Mouse (Mus musculus) CD4-positive, CD25-positive, alpha-beta regulatory T cell, adult 4 months (primary cell): Measurements from ENCODE around the gene Dab2ip. TPM values are rescaled to one million over a fixed set of nuclear protein-coding genes. Genes with fewer than 3 reads are reported as not detected.

ENCODE experiments used
- ATAC-seq: one replicate; pipeline ENCODE4 v1.8.0; 2017
- polyA plus RNA-seq, 2 experiments: library from polyadenylated mRNA; unstranded; fragments of 100-300 nt; shearing (Covaris generic); gene quantifications; one replicate each; pipeline ENCODE4 v1.2.1; 2017

Dab2ip gene
- polyA plus RNA-seq, 2 experiments from 2014 or later: 0.30 to 0.53 TPM

DNA sequence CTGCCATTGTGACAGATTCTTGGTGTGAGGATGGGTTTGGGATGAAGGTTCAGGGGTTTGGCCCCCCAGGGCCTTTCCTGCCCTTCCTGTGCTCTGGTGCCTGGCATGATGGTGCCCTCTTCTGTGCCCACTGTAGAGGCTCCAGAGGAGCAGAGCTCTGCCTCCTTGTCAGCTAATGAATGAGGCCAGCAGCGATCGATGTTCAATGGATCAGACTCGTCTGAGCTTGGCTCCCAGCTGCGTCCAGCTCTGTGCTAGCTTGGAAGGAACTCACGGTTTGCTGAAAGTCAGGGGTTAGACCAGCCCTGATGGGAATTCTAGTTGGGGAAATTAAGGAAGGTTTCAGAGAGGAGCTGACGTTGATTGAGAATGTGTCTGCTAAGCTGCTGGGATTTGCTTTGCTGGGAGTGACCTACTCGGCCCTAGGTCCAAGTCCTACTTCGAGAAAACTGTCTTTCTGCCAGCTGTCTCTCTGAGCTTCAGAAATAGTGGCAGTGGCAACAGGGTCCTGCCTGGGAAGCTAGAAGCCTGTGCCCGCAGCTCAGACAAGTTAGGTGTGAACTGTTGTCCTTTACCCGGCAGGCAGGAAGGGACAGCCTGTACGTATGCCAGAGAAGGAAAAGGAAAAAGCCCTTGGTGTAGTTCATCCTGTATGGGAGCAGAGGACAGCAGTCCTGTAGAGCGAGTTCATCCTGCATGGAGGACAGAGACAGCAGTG lies 65.5 kb downstream of the Dab2ip start:
- no peak for ATAC-seq

DNA sequence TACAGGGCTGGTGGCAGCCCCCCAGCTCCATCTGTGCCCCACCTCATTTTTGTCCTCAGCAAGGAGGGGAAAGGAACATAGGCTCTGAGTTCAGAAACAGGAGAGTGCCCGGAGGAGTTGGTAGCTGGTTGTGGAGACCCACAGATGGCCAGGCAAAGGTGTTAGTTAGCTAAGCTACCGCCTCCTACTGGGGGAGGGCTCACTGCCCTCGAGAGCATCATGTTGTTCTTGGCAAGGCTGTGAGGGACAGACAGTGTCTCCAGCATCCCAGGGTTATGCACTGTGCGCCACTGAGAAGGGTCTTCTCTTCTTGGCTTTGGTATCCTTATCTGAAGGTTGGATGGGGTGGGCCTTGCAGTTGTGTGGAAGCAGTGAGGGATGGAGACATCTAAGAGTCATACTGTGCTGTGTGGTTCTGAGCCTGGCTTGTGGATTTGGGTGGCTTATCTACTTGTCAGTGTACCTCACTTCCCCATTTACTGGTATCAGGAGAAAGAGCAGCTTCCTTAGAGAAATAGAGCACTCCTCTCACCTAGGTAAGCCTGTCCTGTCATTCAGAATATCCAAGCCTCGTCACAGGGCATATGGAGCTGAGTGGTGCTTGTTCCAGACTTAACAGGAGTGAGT lies 66.4 kb downstream of the Dab2ip start:
- no peak for ATAC-seq

DNA sequence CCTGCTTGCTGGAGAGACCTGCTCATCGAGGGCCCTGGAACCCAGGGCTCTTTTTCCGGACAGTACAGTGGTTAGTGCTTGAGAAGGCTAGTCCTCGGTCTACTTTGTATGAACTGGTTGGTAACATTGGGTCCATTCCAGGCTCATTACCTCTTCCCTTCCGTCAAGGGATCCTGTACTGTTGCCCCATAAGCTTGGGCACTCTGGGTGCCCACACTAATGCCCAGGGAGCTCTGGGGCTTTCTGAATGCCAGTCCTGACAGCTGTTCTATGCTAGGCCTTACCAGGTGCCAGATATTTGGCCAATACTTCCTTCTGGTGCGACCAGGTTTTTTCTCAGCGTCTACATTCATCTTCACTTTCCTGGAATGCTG lies 66.9 kb downstream of the Dab2ip start:
- ATAC-seq: no peak

DNA sequence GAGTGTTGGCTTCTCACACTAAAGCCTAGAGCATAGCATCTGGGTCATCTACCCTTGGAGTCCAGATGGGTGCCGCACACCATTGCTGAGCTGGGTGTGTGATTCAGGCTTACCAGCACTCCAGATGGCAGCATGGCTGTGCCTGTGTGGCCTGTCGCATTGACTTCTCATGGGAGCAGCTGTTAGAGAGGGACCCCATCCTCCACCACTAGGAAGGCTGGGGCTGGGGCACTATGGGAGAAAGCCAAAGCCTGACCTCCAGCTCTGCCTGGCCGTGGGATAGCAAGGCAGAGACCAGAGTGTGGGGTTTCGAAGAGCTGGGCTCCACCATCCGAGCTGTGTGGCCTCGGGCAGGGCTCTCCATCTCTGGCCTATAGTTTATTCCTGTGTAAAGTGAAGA lies 67.5 kb downstream of the Dab2ip start:
- no peak for ATAC-seq

DNA sequence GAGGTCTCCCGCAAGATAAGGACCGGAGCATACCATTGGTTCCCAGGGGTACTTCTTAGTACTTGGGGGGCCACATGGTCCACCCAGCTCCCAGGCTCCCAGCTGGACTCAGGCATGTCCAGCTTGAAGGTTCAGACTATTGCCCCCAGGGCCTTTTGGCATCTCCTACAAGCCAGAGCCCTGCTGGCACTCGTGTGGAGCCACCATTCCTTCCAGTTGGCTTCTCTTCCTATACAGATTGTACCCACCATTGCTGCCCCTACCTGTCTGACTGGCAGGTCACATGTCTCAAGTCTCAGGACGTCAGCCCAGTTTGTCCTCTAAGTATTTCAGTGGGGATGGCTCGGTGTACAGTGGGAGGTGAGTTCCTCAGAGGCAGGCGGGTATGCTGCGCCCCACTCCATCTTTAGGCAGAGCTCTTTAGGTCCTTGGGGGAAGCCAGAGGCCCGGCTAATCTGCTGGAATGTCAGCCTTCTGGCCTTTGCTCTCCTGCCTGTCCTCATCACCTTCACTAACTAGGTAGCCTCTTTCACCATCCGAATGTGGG lies 68.2 kb downstream of the Dab2ip start:
- ATAC-seq: no peak

DNA sequence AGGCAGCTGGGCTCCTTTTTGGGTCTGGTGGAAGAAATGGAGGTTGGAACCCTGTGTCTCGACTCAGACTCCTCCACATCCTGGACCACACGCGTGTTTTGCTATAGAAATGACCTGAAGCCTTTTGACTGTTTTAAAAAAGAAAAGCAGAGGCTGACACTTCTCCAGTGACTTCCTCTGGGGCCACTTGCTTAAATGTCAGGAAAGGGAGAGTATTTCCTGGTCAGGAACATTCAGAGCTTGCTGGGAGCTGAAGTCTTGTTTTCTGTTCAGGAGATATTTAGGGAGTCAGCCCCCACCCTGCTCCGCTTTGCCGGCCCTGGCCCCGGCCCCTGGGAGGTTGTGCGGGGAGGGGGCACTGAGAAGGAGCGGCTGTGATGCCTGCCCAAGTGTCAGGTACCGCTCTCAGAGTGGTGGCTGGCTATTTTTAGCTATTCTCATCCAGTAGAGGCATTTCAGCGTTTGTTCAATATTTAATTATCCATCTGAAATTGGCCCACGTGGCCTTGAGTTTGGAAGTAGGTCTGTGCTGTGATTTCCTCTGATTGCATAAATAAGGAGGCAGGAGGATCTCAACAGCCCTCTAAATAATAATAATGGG lies 69.3 kb downstream of the Dab2ip start:
- no peak for ATAC-seq

DNA sequence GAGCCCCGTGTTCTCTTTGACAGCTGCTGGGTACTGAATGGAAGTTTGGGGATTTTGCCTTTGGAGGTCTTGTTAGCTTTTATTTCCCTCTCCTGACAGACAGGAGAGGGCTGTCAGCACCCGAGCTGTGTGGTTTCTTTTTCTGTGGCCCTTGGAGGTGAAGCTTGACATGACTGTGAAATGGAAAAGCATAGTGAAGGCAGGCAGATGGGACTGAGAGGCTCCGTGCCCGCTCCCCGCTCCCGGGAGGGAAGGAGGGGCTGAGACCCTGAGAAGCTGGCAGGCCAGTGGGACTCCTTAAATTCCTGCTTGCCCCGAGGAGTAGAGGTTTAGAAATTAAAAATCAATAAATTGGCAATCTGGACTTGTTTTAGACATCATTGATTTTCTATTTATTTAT lies 70.0 kb downstream of the Dab2ip start:
- no peak for ATAC-seq

DNA sequence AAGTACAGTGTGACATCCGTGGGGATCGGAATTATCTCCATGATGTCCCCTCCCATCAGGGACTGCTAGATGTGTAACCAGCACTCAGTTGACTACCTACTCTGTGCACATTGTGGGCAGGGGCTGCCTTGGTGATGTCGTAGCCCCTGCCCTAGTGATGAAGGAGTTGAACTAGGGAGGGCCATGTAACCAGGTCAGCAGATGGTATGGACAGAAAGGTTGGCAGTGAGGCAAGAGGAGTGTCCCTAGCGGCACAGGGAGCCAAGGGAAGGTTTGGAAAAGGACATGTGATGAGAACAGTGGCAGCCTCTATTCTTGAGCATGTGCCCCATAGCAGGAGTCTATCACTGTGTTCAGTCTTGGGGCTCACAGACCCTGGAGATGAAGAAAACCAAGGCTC lies 70.6 kb downstream of the Dab2ip start:
- no peak for ATAC-seq

DNA sequence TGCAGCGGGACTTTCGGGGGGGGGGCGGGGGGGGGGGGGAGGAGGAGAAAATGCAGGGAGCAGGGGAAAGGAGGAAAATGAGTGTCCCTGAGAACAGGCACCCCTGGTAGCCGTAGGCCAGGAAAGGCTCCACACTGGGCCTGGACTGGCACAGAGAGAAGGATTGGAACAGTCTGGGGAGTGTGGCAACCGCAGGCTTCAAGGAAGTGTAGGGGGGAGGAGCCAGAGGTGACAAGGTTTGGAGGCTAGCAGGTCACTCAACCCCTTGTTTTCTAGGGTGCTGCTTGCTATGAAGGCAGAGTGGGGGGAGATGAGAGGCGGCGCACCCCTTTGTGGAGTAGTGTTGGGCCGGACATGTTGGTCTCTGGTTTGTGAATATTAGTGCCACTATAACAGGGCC lies 71.1 kb downstream of the Dab2ip start:
- ATAC-seq: no peak

DNA sequence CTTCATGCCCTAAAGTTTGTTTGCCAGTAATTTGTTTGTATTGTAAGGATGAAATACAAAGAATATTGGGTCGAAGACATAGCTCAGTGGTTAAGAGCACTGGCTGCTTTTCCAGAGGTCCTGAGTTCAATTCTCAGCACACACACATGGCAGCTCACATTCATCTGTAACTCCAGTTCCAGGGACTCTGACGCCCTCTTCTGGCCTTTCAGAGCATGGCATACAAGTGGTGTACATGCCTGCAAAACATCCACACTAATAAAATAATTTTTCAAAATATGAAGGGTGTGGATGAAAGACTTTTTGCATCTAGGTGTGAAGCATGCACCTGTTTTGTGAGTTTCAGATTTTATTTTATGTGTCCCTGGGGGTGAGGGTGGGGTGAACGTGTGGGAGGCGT lies 75.3 kb downstream of the Dab2ip start:
- ATAC-seq: no peak

DNA sequence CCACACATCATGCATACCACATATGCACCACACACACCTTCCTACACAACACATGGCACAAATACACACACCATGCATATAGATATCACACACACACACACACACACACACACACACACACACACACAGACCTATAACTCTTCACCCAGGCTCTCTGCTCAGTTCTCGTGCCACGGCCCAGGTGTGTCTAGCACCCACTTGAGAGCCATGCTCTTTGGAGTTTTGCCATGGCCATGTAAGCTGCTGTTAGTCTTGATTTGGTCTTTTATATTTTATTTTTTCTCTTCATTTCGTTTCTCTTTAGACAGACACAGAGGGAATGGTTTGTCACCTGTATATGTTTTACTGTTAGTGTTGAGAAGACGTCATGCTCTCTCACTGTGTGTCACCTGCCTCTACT lies 76.9 kb downstream of the Dab2ip start:
- ATAC-seq: no peak

DNA sequence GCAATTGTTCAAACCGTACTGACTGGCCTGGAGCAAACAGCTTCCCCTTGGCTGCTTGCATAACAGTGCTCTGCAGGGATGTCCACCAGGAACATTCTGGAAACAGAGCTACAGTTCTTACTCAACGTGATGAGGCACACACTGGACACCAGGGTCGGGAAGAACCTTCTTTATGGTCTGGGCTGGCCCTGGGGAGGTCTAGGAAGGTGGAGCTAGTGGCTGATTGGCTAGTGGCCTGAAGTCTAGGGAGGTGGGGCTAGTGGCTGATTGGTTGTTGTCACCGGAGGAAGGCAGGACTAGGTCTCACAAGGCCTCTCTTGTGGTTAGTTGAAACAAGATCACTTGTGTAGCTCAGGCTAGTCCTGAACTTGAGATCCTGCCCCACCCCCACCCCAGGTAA lies 77.5 kb downstream of the Dab2ip start:
- no peak for ATAC-seq

DNA sequence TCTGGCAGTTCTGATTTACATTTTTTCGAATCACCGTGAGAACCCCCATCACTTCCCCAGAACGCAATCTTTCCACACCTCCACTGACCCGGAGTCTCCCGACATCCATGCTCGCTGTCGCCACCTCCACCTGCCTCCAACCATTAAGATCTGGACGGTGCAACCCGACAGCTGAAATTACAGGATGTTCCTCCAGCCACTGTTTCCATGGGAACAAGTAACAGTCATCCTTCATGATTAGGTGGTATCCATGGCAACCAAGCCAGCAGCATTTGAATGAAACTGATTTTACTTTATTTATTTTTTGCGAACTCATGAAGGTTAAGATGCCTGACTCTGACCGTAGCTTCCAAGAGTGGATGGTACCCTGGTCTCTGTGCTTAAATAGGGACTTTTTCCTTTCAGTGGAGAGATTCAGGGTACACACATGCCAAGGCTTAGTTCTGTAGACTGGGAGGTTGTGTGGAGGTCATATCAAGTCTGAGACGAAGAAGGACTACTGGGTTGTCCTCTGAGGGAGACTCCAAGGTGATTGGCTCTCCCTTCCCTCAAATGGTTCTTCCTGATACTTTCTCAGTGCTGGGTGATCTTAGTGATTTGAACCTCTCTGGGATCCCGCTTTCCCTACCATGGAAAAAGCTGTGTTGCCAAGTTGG lies 79.9 kb downstream of the Dab2ip start:
- no peak for ATAC-seq

DNA sequence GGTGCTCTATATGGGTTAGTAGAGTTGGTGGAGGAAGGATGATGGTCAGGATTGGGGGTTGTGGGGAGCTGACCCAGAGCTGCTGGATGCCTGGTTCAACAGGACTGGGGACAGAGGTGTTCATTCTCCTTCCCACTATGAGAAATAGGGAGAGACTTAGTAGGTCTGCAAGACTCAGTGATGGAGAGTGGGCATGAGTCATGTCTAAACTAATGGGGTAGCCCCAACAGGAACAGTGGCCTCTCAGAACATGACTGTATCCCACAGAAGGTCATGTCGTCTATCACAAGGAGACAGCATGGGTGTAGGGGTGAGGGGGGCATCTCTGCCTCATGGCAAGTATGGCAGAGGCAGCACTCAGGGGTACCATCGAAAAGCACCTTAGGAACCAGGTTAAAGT lies 81.7 kb downstream of the Dab2ip start:
- no peak for ATAC-seq

DNA sequence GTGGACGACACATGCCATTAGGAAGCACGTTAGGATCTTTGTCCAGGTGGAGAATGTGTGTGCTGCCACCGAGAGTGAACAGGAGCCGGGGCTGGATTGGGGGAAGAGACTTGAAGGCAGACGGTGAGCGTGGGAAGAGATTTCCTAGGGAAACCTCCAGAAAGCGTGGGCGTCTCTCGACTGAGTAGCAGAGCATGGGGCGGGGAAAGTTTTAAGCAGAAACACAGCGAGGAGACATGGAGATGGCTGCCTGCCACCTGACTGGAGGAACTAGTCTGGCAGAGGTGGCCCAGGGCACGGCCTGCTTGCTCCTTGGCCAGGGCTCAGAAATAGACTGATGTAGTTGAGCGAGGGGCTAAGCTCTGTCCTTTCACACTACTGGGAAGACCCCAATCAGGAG lies 82.5 kb downstream of the Dab2ip start:
- ATAC-seq: no peak

DNA sequence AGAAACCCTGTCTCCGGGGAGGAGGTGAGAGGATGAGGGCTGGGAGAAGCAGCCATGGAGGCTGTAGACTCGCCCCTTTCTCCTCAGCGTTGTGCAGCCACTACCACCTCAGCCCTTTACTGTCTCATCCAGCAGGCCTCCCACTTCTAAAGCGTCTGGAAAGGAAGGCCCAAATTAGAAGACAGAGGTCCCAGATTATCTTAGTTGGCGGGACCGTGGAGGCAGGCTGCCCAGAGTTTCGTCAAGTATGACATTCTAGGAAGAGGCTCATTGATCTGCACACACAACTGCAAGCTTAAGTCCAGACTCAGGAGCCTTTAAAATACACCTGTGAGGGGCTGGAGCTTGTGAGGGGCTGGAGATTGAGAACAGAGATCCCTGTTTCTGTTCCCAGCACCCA lies 84.2 kb downstream of the Dab2ip start:
- ATAC-seq: no peak

DNA sequence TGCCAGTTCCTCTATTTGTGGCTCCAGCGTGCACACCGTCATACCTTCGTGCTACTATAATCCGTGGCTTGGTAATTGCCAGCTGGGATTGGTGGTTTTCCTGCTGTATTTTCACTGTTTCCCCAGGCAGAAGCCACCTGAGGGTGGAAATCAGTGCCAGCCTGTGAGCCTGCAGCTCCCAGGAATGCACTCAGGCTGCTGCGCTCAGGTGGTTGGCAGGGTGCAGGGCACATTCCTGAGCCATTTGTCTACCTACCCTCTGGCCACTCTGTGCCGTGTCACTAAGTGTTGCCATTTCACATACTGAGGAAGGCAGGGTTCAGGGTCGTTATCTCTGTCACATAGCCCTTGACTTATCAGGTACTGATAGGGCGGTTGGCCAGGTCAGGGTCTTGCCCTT lies 88.5 kb downstream of the Dab2ip start:
- no peak for ATAC-seq

DNA sequence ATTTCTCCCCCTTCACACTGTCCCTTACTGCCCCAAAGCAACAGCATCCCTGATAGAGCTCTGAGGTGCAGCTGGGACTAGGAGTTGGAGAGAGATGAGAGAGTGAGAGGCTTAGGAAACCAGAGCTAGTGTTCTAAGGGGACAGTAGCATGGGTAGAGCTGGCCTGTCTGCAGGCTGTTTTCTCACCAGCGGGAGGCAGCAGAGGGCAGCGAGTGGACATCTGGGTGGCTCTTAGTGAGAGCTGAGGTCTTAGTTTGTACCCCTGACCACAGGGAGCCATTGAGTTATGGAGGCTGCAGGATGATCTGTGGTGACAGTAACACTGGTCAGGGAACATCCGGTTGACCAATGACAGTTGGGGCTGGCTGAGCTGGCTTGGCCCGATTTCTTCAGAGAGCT lies 91.6 kb downstream of the Dab2ip start:
- ATAC-seq: no peak

DNA sequence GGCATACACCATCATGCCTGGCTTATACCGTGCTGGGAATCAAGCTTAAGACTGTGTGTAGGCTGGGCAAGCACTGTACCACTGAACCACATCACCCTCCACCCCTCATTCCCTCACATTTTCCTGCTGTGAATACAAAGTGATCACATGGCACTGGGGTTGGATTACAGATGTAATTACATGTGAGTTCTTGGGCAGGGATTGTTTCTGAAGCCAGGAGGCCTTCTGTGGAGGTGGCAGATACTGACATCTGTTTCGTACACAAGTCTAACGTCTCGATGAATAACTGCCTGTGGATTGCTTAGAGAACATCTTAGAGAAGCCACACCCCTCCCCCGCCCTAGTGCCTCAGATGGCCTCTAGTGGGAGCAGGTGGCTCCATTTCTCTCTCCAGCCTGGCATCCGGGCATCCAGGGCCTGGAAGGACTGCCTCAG lies 93.2 kb downstream of the Dab2ip start:
- ATAC-seq: no peak

DNA sequence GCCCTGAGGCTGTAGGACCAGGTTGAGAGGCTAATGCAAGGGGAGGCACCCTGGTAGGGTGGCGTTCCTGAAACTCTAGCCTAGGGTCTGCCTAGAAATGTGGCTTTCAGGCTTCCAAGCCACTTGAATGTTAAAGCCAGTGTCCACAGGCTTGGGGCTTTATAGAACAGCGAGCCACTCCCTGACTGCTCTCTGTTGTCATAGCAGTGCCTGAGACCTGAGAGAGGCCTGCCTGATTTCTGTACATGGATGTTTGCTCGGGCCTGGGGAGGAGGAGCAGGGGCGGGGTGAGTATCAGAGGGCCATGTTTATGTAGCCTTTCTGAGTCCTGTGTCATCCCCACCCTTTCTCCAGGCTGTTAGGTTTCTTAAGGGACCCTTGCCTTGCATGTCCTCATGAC lies 94.9 kb downstream of the Dab2ip start:
- no peak for ATAC-seq

DNA sequence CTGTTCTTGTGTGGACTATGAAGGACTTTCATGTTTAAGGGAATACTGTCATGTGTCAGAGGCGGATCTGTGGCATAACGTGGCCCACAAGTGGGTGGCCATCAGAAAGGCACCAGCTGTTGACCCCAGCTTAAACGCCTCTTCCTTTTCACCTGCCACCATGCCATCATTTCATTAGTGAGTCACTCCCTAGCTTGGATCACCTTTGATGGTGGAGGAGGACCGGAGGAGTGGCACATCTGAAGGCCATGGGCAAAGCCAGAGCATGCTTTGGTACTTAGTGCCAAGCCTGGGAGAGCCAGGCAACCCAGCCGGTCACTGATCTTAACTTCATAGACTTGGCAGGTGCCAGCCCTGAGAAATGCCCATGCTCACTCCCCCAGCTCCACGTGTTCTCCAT lies 96.7 kb downstream of the Dab2ip start:
- no peak for ATAC-seq

DNA sequence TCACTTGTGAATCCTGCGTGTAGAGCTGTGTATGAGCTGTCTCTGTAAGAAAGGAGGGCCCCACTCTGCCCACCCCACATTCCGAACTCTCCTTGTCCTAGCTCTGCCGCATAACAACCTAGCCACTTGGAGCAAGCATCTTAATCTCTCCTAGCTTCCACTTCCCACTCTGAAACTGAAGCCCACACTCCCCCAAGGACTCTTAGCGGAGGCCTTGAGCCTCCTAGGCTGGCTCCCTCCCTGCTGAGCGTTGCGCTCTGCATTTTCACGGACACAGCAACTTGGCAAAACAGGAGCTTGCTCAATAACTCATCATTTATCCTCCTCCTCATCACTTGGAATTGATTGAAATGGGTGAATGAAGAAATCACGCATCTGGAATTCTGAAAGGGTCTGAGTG lies 97.9 kb downstream of the Dab2ip start:
- ATAC-seq: no peak

DNA sequence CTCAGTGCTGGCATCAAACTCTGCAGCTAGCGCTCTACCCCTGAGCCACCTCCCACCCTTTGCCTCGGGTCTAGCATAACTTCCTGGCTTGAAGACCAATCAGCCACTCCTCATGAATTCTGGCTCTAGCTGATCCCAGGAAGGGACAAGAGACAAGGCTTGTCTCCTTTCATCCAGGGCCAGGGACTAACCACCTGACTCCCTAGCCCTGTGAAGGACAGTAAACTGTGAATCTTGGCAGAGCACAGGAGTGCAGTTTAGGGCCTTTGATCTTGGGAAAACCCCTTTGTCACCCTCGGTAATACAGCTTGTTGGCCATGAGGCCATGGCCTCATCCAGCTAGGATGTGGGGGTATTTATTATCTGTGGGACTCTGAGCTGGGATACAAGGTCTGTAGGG lies 100.2 kb downstream of the Dab2ip start:
- ATAC-seq: no peak
